Mouse (Mus musculus) NIH3T3 (cell line): Measurements from ENCODE around the gene Dpp3.
"Not testable (repeated sequence)": the region's sequence is repeated elsewhere in the genome, so short reads cannot be mapped to it uniquely, and the experiment has no call there.

Experiments
- DNase-seq: peaks from one replicate; pipeline ENCODE4 v3.0.0-alpha.2; 2012; ENCODE audit warnings: low read depth

The Dpp3 gene

DNA sequence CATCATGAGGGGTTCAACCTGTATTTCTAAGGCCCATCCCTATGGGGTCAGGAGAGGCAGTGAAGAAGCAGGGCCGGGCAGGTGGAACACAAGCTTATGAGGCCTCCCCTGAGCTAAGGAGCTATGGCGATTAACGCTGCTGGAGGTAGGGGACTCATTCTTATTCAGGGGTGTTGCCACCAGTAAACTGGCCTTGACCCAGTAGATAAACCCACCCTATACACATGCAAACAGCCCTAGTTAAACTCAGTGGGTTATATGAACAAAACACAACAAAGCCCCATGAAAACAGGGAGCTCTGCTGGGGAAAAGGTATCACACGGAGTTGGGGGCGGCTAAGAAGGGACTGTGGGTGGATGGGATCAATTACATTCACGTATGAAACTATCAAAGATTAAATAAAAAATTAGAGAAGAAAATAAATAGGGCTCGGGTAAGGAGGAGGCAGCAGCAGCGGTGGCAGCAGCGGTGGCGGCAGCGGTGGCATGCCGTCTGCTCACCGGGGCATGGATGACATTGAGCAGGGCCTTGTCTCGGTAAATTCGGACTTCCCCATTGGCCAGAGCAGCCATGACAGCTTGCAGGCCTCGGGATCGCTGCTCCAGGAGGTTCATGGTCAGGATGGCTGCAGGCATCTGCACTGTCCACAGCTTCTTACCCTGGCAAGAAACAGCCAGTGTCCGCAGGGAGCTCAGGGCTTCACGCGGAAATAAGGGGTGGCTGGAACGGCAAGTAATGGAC lies 31.1 kb downstream of the Dpp3 start:
- no peak for DNase-seq

GRCm38 (mm10) chr19:4891798-4892197 lies 36.3 kb downstream of the Dpp3 start:
- DNase-seq: no peak

DNA sequence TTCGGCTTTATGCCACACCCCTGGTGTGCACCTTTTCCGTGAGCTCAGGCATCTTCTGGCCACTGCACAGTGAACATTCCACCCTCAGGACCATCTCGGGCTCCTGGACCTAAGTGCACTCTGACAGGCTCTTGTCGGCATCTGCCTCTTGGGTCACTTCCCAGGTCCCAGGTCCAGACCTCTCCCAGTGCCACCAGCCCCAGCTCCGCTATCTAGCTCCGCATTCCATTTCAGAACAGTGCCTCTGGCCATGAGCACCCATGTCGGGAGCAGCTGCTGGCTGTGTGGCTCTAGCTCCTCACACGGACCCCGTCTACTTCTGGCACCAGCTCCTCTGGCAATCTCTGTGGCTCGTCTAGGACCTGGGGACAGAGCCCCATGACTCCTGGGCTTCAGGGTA lies 38.3 kb downstream of the Dpp3 start:
- no peak for DNase-seq

- no peak for DNase-seq
Measured at GRCm38 (mm10) chr19:4883961-4884360, 44.1 kb downstream of the Dpp3 start.

DNA sequence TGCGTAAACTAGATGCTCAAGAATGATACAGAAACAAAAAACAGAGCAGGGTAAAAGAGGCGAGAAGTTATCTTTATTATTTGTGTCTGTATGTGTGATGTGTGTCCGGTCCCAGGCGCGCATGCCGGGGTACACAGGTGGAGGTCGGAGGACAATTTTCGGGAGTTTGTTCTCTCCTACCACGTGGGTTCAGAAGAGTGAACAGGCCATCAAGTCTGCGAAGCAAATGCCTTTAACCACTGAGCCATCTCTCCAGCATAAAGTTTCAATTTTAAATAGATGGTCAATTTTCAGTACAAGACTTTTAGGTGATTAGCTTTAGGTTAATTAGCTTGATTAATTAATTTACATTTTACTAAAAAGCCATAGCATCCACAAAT lies 48.8 kb downstream of the Dpp3 start:
- DNase-seq: no peak

- peak; percentile 97 for DNase-seq
Measured at GRCm38 (mm10) chr19:4878405-4879323, 49.4 kb downstream of the Dpp3 start, which contains the start of gene Zdhhc24. Gene Zdhhc24 (plus strand): TSS chr19:4878668.

- DNase-seq: peak; percentile 80
Measured at GRCm38 (mm10) chr19:4877785-4878184, 50.3 kb downstream of the Dpp3 start, which contains the start of gene Actn3. Gene Actn3 (minus strand): TSS chr19:4877909.

GRCm38 (mm10) chr19:4876755-4877154 lies 51.3 kb downstream of the Dpp3 start:
- DNase-seq: no peak

DNA sequence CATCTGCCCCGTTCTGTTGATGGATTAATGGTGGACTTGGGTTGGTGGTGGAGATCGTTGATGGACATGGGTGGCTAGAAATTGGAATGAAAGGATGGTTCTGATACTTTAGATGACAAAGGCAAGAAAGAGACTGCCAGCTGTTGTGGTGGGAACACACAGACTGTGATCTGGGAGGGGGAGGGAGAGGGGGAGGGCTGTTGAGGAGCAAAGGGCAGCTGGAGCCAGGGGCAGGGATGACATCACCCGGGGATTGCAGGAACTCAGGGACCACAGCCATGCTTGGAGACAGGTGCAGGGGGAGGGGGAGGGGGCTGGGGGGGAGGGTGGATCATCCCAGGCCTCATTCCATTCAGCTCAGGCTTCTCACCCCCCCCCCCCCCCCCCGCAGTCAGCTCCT lies 51.8 kb downstream of the Dpp3 start:
- DNase-seq: no peak

GRCm38 (mm10) chr19:4874613-4875012 lies 53.5 kb downstream of the Dpp3 start:
- not testable (repeated sequence) for DNase-seq

GRCm38 (mm10) chr19:4865147-4865546 lies 62.9 kb downstream of the Dpp3 start:
- peak; percentile 52 for DNase-seq

DNA sequence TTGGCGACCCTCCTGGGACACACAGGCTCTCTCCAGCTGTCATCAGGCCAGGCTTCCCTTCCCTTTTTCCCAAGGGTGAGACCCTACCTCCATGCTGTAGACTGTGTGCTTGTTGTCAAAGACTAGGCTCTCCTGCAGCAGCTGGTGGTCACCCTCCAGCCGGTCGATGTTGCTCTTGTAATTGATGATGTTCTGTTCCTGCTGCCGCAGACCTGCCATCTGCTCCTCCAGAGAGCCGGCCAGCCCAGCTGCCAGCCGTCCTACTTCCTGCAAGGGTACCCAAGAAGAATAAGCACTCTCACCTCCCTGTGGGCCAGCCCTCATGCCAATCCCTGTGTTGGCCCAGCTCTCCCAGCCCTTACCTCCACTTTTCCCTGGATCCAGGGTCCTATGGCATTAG lies 65.0 kb downstream of the Dpp3 start:
- no peak for DNase-seq

DNA sequence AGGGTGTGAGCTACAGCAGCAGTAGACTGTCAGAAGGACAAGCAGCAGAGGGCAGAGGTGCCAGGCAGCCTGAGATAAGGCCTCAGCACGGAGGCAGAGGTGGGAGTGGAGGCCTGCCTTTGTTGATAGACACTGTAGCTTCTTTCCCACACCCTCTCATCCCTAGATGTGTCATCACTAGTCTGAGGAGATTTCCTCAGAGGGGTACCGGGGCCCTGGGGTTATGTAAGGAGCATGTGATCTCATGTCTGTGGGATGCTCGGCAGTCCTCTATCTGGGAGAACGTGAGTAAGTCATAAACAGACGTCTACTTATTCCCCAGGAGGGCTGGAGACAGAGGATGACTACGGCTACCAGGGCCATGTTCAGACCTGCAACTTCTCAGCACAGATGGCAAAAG lies 69.0 kb downstream of the Dpp3 start:
- peak; percentile 30 for DNase-seq
